Mouse (Mus musculus) large intestine, adult 2 months (tissue): ENCODE data around the gene Ar. TPM values are rescaled to one million over a fixed set of nuclear protein-coding genes. Genes with fewer than 3 reads are reported as not detected.

ENCODE experiments used
- DNase-seq: peaks from one replicate; pipeline ENCODE4 v3.0.0-alpha.2; 2012; ENCODE audit warnings: low read depth, low spot score
- WGBS: fragments of 180-500 bp; shearing (Covaris S2); methylation state at CpG from one replicate; pipeline ENCODE4 v1.1.7; 2018; 5-methylcytosine and 5-hydroxymethylcytosine counted together
- polyA plus RNA-seq: library from polyadenylated mRNA; depleted of rRNA; stranded (reverse); fragments of >200 nt; gene quantifications from 2 replicates; pipeline ENCODE4 v1.2.3, GENCODE M21; 2012; rRNA removed

The Ar gene
- 0.07 and 0.08 TPM in 2 replicates for polyA plus RNA-seq

DNA sequence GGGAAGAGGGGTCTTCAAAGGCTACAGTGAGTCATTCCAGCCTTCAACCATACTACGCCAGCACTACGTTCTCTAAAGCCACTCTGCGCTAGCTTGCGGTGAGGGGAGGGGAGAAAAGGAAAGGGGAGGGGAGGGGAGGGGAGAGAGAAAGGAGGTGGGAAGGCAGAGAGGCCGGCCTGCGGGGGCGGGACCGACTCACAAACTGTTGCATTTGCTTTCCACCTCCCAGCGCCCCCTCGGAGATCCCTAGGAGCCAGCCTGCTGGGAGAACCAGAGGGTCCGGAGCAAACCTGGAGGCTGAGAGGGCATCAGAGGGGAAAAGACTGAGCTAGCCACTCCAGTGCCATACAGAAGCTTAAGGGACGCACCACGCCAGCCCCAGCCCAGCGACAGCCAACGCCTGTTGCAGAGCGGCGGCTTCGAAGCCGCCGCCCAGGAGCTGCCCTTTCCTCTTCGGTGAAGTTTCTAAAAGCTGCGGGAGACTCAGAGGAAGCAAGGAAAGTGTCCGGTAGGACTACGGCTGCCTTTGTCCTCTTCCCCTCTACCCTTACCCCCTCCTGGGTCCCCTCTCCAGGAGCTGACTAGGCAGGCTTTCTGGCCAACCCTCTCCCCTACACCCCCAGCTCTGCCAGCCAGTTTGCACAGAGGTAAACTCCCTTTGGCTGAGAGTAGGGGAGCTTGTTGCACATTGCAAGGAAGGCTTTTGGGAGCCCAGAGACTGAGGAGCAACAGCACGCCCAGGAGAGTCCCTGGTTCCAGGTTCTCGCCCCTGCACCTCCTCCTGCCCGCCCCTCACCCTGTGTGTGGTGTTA is at the start of gene Ar:
TSS of gene Ar (plus strand) at position 239 of the 812 bp plus-strand sequence.
- no peak for DNase-seq
- WGBS: 12% methylated on average over 27 of the region's 27 CpGs

GRCm38 (mm10) chrX:98149724-98150392 is 1.3 kb downstream of the Ar start:
- DNase-seq: no peak
- WGBS: 24% methylated on average over 29 of the region's 30 CpGs

- DNase-seq: no peak
- WGBS: 27% methylated on average over 33 of the region's 33 CpGs
These were observed 2.0 kb downstream of the Ar start for GRCm38 (mm10) chrX:98150393-98151119.

DNA sequence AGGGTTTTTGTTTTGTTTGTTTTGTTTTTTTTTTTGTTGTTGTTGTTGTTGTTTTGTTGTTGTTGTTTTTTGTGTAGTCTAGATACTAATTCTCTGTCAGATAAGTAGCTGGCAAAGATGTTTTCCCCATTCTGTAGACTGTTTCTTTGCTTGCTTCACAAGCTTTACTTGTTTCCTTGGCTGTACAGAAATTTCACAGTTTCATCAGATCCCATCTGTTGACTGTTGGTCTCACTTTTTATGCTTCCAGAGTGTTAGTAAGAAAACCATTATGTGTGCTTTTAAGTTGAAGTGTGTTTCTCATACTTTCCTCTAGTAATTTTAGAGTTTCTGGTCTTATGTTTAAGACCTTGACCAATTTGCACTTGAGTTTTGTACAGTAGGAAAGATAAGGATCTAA is 41.2 kb downstream of the Ar start:
- DNase-seq: no peak

DNA sequence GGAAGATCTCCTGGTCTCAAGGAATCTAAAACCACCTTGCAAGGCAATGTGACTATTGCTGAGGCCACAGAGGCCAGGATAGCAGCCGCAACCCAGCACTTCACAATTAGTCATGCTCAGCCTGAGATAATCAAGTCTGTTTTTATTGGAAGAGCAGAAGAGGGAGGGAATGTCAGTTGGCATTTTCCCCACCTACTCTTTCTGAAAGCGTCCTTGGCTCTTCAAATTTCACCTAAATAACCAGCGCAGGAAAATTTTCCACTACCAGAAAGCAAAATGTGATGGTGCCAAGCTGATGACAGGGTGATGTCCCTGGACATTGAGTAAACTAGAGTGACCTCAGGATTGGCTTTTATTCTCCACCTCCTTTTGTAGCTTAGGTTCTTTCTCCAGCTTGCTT is 57.2 kb downstream of the Ar start:
- no peak for DNase-seq
- WGBS: 48% methylated on average over 3 of the region's 3 CpGs

DNA sequence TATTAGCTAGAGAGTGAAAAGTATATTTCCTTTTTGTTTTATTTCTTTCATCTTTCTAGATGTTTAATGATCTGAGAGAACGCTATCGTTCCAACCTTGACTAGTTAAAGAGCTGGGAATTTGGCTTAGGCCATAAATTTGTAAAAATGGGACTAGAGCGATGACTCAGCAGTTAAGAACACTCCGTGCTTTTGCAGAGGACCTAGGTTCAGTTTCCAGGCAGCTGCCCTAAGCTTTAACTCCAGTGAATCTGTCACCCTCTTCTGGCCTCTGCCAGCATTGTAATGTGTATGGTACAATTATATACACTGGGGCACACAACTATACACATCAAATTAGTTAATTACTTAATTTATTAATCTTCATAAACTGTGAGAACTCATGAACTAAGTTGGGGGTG is 58.6 kb downstream of the Ar start:
- WGBS: 57% methylated on average over 4 of the region's 4 CpGs

DNA sequence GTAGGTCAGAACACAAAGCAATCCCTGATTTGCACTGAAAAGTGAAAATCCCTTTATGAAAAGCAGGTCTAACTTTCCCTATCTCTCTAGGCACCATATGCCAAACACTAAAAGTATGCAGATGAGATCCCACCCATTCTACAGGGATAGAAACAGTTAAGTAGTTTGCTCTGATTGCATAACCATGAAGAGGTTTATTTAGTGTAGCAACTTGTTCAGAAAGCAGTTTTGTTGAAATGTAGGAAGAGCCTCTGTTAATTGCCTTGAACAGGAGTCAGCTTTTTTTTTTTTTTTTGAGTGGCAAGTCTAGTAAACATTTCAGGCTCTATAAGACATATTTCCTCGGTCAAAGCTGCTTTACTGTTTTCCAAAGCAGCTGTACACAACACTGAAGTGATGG is 67.5 kb downstream of the Ar start:
- 24% methylated on average over 1 of the region's 1 CpGs for WGBS
- no peak for DNase-seq

More for the DNA sequence above, 58.6 kb downstream of the Ar start:
- no peak for DNase-seq

GRCm38 (mm10) chrX:98239011-98239410 is 90.4 kb downstream of the Ar start:
- DNase-seq: no peak
- 72% methylated on average over 4 of the region's 4 CpGs for WGBS

DNA sequence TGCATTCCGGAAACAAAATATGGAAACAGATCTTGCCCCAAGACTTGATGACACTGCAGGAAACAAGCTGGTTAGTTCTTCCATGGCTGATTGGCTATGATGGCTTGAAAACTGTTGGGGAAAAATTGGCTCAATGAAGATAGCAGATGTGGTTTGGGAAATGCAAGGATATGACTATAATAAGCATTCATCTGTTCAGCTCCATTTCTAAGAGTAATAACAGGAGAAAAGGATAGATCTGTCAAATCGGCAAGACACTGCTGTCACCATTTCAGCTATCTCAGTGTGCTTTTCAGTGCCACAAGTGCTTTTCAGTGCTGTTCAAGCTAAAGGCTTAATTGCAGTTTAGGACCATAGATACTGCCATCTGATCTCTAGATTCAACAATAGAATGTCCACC is 96.5 kb downstream of the Ar start:
- 89% methylated on average over 2 of the region's 2 CpGs for WGBS
- DNase-seq: no peak

- DNase-seq: no peak
- WGBS: 56% methylated on average over 4 of the region's 4 CpGs
These were observed 99.8 kb downstream of the Ar start for GRCm38 (mm10) chrX:98248363-98248762.

GRCm38 (mm10) chrX:98259620-98260019 is 111.1 kb downstream of the Ar start:
- 96% methylated on average over 2 of the region's 2 CpGs for WGBS
- no peak for DNase-seq

GRCm38 (mm10) chrX:98265755-98266154 is 117.2 kb downstream of the Ar start:
- 80% methylated on average over 2 of the region's 2 CpGs for WGBS
- no peak for DNase-seq

DNA sequence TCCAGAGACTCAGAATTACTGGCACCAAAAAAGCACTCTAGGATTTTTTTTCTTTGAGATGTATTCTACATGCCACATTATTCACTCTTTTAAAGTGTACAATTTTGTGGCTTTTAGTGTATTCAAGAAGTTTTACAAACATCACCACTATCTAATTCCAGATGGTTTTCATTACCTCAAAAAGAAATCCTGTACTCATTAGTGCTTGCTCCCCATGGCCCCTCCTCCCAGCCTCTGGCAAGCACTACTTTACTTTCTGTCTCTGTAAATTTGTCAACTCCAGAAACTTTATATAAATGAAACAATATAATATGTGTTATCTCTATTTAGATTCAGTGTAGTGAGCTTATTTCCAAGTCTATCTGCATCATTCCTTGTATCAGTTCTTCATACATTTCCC is 122.8 kb downstream of the Ar start:
- no peak for DNase-seq

DNA sequence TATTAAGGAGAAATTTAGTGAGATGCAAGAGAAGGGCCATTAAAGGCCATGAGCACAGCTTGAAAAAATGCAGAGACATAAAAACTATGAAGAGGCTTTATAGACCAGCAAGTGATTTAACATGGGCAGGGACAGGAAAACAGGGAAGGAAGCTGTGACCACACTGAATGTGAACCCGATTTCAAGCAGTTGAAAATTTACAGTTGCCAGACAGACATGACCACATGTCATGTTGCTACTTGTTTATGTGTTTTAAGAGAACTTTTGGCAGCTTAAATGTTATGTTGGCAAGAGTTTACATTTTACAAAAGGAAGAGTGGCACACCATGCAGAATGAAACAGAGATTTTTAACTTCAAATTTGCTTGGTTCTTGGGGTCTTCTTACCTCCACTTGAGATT is 143.2 kb downstream of the Ar start:
- WGBS: 38% methylated on average over 1 of the region's 1 CpGs
- no peak for DNase-seq

- 65% methylated on average over 4 of the region's 4 CpGs for WGBS
- DNase-seq: no peak
These were observed 152.1 kb downstream of the Ar start for GRCm38 (mm10) chrX:98300685-98301084.

- WGBS: 63% methylated on average over 2 of the region's 2 CpGs
- DNase-seq: no peak
These were observed 153.4 kb downstream of the Ar start for GRCm38 (mm10) chrX:98301924-98302323.

DNA sequence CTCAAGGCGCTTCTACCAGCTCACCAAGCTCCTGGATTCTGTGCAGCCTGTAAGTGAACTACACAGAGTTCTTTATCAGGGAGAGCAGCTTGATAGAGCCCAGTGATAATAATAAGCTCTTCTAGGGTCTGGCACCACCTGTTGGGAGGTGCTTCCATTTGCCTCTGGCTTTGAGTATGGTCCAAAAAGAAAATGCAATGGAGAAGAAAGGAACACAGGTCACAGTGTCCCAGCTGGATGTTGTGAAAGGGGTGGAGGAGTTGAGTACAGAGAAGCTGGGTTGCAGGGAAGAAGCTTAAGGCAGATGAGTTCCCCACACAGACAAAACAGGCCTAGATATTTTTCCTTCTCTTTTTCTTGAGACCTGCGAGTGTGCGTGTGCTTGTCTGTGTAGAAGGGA is 167.4 kb downstream of the Ar start:
- no peak for DNase-seq
- 89% methylated on average over 3 of the region's 3 CpGs for WGBS

DNA sequence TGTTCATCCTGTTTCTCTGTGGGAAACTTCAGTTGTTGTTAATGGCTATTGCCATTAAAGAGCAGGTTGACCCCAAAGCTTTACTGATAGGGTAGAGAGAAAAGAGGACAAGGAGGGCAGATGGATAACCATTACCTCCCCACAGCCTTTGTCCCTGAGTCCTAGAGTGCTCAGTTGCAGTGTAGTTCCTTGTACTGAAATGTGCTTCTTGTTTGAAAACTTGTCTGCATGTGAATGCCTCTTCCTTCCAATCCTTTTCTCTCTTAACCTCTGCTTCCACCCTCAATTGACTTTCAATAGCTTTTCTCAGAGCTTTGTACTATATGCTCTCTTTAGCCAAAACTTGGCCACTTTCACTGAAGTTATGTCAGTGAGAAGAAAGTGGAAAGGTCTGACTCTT is 168.9 kb downstream of the Ar start:
- no peak for DNase-seq

- no peak for DNase-seq
- 80% methylated on average over 2 of the region's 2 CpGs for WGBS
These were observed 174.5 kb downstream of the Ar start for GRCm38 (mm10) chrX:98323105-98323504.

- WGBS: 53% methylated on average over 1 of the region's 1 CpGs
- no peak for DNase-seq
These were observed 198.9 kb downstream of the Ar start for GRCm38 (mm10) chrX:98347481-98347880.

DNA sequence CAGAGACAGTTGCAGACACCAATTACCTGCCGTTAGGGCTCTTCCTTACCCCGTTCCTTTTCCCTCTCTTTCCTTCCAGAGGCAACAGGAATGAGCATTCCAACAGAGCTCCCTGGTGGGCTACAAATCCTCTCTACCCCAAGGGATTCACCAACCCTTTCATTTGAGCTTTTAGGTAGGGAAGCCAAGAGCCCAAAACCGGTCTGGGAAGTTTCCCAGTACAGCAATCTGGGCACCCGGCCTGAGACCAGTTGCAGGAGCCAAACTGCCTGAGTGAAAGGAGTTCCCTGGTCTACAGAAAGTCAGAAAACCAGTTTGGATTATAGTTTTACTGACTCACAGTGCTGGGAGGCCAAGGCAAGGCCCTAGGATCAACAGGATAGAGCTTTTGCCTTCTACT is 199.5 kb downstream of the Ar start:
- 42% methylated on average over 4 of the region's 4 CpGs for WGBS
- no peak for DNase-seq
